Mouse (Mus musculus): Measurements from ENCODE around the gene Lysmd3.

Gene Lysmd3

GRCm38 (mm10) chr13:81675333-81675732, 17.9 kb downstream of the Lysmd3 start:
- no peak for DNase-seq (ENCODE audit: low spot score in 2 of 2)

GRCm38 (mm10) chr13:81683107-81683506, 25.6 kb downstream of the Lysmd3 start:
- no peak for DNase-seq (ENCODE audit: low spot score in 2 of 2)

- no peak for DNase-seq (ENCODE audit: low spot score in 2 of 2)
Observed at GRCm38 (mm10) chr13:81684258-81684657, 26.8 kb downstream of the Lysmd3 start.

GRCm38 (mm10) chr13:81684884-81685283, 27.4 kb downstream of the Lysmd3 start:
- DNase-seq (ENCODE audit: low spot score in 2 of 2) = no peak

GRCm38 (mm10) chr13:81689587-81689986, 32.1 kb downstream of the Lysmd3 start:
- DNase-seq (ENCODE audit: low spot score in 2 of 2) = no peak

GRCm38 (mm10) chr13:81690477-81690876, 33.0 kb downstream of the Lysmd3 start:
- DNase-seq (ENCODE audit: low spot score in 2 of 2) = no peak

GRCm38 (mm10) chr13:81691606-81692005, 34.1 kb downstream of the Lysmd3 start:
- DNase-seq (ENCODE audit: low spot score in 2 of 2) = no peak

GRCm38 (mm10) chr13:81694446-81694845, 37.0 kb downstream of the Lysmd3 start:
- no peak for DNase-seq (ENCODE audit: low spot score in 2 of 2)

GRCm38 (mm10) chr13:81703148-81703547, 45.7 kb downstream of the Lysmd3 start:
- DNase-seq (ENCODE audit: low spot score in 2 of 2) = no peak

- no peak for DNase-seq (ENCODE audit: low spot score in 2 of 2)
Observed at GRCm38 (mm10) chr13:81703621-81704020, 46.2 kb downstream of the Lysmd3 start.

GRCm38 (mm10) chr13:81706311-81706710, 48.8 kb downstream of the Lysmd3 start:
- no peak for DNase-seq (ENCODE audit: low spot score in 2 of 2)

GRCm38 (mm10) chr13:81709805-81710204, 52.3 kb downstream of the Lysmd3 start:
- no peak for DNase-seq (ENCODE audit: low spot score in 2 of 2)

- no peak for DNase-seq (ENCODE audit: low spot score in 2 of 2)
Observed at GRCm38 (mm10) chr13:81710266-81710665, 52.8 kb downstream of the Lysmd3 start.

GRCm38 (mm10) chr13:81710775-81711545, 53.5 kb downstream of the Lysmd3 start, which contains the start of the genes Polr3g and Mblac2:
Gene Polr3g (minus strand): TSS chr13:81711013.
Gene Mblac2 (plus strand): TSS chr13:81711341.
- peak; percentile 90 to 94 for DNase-seq (ENCODE audit: low spot score in 2 of 2)

GRCm38 (mm10) chr13:81711546-81712371, 54.3 kb downstream of the Lysmd3 start:
- peak; percentile 12 to 28 for DNase-seq (ENCODE audit: low spot score in 2 of 2)

- DNase-seq (ENCODE audit: low spot score in 2 of 2) = no peak
Observed at GRCm38 (mm10) chr13:81713896-81714295, 56.4 kb downstream of the Lysmd3 start.

All from frontal cortex, postnatal 14 days (tissue).